Mouse (Mus musculus) mature B cell (primary cell): ENCODE results near the gene Tsg101.
"Not testable (repeated sequence)": the region's sequence is repeated elsewhere in the genome, so short reads cannot be mapped to it uniquely, and the experiment has no call there.

Experiments used
- in situ Hi-C: fragments of 300-500 bp; cut with MboI; formaldehyde crosslinking; loops from 2 replicates; pipeline ENCODE4 v1.14.3; 2019

Tsg101 gene

GRCm38 (mm10) chr7:46919551-46920176 is at the start of gene Tsg101:
Tsg101 (minus strand) TSS chr7:46919969.
- in situ Hi-C loops, result loop anchor here (5.0 kb wide), 1 partner anchor 88 kb away; the partner anchor contains the start of gene Spty2d1

- in situ Hi-C loops, result loop anchor here (5.0 to 10.0 kb wide), 3 partner anchors 58 to 191 kb away; no protein-coding TSS in a partner anchor
Measured at GRCm38 (mm10) chr7:46964070-46964469, 44.3 kb upstream of the Tsg101 start.

- in situ Hi-C loops, result loop anchor here (5.0 to 10.0 kb wide), 3 partner anchors 59 to 192 kb away; no protein-coding TSS in a partner anchor
Measured at GRCm38 (mm10) chr7:46962806-46963618, 43.2 kb upstream of the Tsg101 start.

- in situ Hi-C loops, result loop anchor here (5.0 to 10.0 kb wide), 3 partner anchors 60 to 193 kb away; no protein-coding TSS in a partner anchor
Measured at GRCm38 (mm10) chr7:46962132-46962531, 42.4 kb upstream of the Tsg101 start.

GRCm38 (mm10) chr7:46960991-46961390 is 41.2 kb upstream of the Tsg101 start:
- in situ Hi-C loops, result loop anchor here (5.0 to 10.0 kb wide), 3 partner anchors 61 to 194 kb away; no protein-coding TSS in a partner anchor

DNA sequence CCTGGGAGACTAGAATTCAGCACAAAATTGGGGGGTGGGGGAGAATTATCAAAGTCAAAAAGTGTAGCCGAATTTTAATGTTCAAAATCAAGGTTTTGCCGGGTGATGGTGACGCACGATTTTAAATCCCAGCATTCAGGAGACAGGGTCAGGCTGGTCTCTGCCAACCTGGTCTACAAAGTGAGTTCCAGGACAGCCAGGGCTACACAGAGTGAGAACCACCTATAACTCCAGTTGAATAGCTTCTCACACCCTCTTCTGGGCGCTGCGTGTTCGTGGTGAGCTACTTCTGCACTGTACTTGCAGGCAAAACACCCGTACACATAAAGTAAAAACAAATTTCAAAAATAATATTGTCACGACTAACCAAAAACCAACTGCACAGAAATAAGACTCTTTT is 39.1 kb upstream of the Tsg101 start:
- in situ Hi-C loops, result no loop called here

GRCm38 (mm10) chr7:46957831-46958691 is 38.3 kb upstream of the Tsg101 start, which contains the start of gene Uevld:
Uevld (minus strand) TSS chr7:46958527.
- in situ Hi-C loops, result no loop called here

DNA sequence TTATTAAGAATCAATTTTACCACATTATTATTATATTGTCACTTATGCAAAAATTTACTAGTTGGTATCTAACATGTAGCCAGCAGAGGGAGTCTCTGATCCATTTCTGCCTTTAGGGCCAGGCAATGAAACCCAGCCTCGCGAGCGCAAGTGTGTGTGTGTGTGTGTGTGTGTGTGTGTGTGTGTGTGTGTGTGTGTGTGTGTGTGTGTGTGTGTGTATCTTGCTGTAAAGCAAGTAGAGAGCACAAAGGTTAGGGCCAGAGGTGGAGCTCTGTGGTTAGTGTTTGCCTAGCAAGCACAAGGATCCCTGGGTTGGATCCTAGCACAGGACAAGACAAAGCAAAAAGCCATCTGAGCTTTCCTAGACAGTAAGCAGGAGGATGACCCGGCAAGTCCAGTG is 16.1 kb upstream of the Tsg101 start:
- in situ Hi-C loops, result no loop called here

- in situ Hi-C loops, result no loop called here
Measured at GRCm38 (mm10) chr7:46934788-46935187, 15.0 kb upstream of the Tsg101 start.

DNA sequence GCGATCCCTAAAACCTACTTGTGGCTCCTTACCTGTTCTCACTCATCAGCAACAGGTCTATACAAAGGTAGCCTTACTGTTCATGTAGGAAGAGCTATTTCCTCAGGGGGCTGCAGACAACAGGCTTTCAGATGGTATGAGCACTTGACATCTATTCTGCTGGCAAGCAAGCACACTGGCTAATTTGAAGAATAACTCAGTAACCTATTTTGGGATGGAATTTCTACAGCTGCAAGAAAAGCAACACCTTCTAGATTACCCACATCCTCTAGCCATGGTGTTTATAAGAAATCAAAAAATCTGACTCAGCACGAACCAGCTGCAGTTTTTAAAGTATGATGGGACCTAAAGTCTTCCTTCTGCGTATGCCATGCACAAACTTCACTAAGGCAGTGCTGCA is 11.6 kb upstream of the Tsg101 start:
- in situ Hi-C loops, result no loop called here

- in situ Hi-C loops, result no loop called here
Measured at GRCm38 (mm10) chr7:46928291-46928690, 8.5 kb upstream of the Tsg101 start.

DNA sequence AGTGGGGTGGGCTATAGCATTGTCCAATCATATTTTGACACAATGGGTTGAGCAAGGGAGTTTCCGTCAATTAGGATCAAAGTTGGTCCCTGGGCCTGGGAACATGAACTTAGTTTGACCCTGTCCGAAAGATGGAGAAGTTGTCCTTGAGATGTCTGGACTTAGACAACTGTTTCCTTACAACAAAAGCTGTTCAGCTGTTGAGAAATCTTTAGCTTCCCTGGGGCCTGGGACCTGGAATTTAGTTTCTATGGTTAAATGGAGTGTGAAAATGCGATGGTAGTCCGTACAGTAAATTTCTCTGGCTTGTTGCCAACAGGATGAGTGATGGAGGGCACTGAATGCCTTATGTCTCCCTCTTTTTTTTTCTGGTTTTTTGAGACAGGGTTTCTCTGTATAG is 2.3 kb upstream of the Tsg101 start:
- in situ Hi-C loops, result loop anchor here (5.0 kb wide), 1 partner anchor 85 kb away; the partner anchor contains the start of gene Spty2d1

GRCm38 (mm10) chr7:46918678-46919371 is 944 bp downstream of the Tsg101 start:
- in situ Hi-C loops, result no loop called here

- in situ Hi-C loops, result no loop called here
Measured at GRCm38 (mm10) chr7:46916376-46916775, 3.4 kb downstream of the Tsg101 start.

DNA sequence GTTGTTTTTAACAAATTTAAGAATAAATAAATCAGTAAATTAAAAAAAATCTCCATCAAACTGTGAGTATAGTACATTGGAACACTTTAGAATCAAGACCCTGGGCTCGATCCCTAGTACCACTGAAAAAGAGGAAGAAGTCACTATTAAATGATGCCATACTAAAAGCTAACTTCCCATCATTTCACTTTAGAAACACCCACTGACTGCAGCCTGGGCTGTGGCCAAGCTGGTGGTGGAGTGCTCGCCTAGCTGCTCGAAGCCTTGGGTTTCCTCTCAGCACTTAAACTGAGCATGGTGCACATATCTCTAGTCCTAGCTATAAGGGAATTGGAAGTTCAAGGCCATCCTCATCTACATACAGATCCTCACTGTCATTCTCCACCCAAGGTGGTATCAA is 8.5 kb downstream of the Tsg101 start:
- in situ Hi-C loops, result no loop called here

GRCm38 (mm10) chr7:46899343-46899742 is 20.4 kb downstream of the Tsg101 start:
- in situ Hi-C loops, result no loop called here

DNA sequence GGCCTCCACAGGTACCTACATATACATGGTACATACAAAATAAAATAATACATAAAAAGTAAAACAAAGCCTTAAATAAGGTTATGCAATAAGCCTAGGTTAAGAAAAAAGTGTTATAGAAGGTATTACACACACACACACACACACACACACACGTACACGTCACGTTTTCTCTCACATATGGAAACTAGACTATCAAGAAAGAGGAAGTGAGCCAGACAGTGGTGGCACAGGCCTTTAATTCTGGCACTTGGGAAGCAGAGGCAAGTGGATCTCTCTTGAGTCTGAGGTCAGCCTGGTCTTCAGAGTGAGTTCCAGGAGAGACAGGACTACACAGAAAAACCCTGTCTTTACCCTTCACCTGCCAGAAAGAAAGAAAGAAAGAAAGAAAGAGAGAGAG is 24.3 kb downstream of the Tsg101 start:
- in situ Hi-C loops, result no loop called here

GRCm38 (mm10) chr7:46883304-46883703 is 36.5 kb downstream of the Tsg101 start:
- in situ Hi-C loops, result no loop called here

DNA sequence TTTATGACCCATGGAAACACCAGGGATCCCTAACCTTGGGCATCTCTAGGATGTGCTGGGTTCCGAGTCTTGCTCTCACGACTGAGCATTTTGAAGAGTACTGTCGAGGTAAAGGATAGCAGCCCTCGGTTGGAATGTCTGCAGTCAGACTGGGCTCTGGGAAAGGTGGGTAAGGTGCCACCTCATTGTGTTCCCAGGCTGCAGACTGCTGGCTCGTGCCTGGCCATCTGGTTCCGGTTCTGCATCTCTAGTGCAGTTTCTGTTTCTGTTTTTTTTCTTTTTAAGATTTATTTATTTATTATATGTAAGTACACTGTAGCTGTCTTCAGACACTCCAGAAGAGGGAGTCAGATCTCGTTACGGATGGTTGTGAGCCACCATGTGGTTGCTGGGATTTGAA is 37.8 kb downstream of the Tsg101 start:
- in situ Hi-C loops, result not testable (repeated sequence)

DNA sequence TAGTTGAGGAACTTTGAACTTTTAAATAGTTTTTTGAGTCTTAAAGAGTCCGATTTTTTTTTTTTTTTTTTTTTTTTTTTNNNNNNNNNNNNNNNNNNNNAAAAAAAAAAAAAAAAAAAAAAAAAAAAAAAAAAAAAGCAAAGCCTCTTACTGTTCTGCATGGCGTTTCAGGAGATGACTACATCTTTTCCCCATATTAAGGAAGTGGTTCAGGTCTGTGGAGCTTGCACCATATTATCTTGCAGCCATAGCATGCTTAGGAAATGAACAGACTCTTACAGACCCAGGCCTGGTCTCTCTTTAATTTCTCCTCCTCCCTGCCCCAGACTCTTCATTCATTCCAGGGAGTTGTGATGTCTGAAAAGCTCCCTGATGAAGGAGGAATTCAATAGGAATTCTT is 38.8 kb downstream of the Tsg101 start:
- in situ Hi-C loops, result no loop called here

DNA sequence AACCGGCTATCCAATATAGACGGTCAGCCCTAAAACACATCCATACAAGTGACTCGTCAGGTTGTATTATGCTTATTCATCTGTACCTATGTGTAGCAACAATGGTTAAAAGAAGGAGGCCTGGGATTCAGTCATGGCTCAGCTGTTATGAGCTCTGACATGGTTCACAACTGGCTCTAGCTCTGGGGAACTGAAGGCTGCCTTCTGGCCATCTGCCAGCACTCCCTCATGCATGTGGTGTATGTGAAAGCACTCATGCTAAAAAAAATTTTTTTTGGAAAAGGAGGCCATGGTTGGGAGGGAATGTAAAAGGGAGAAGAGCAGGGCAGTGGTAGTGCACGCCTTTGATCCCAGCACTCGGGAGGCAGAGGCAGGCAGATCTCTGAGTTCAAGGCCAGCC is 39.9 kb downstream of the Tsg101 start:
- in situ Hi-C loops, result no loop called here
